Mouse (Mus musculus) c-Kit-positive CD71-negative TER-119-negative erythroid progenitor cells, embryonic 14.5 days (primary cell): ENCODE measurements at regions not wholly inside any gene's neighbourhood (a gene's known extent, or its start where the extent isn't known, plus 50 kb on each side); places are given as distances from the start of the nearest gene placed in this dataset.

ENCODE experiments used
- DNase-seq: peaks from one replicate; pipeline ENCODE4 v3.0.0-alpha.2; 2013; ENCODE audit warnings: low read depth

DNA sequence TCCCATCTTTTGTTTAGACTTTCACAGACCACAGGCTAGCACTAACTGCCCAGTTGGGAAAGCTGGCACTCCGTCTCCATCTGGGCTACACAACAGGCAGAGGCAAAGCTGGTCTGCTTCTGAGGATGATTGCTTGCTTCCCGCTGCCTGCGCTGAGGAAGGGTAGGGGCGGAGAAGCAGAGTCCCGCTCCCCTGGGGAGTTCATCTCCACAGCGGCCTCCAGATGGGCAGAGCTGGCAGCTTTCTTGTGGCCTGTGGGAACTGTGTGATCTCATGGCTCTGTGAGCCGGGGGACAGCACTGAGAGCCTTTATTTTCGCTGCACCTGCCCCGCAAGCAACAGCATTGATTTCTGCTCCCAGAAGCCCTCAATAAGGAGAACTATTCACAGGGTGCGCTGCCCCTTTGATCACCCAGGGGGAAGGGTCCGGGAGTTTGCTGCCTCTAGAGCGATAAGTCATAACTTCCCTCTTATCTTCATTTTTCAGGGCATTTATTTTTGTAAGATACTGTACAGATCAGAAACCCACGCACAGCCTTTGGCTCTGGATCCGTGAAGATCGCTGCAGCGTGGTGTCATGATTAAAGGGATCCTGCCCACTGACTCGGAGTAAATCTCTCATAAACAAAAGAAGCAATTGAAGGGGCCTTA is 155.7 kb downstream of the Gm9376 start:
- DNase-seq: no peak

DNA sequence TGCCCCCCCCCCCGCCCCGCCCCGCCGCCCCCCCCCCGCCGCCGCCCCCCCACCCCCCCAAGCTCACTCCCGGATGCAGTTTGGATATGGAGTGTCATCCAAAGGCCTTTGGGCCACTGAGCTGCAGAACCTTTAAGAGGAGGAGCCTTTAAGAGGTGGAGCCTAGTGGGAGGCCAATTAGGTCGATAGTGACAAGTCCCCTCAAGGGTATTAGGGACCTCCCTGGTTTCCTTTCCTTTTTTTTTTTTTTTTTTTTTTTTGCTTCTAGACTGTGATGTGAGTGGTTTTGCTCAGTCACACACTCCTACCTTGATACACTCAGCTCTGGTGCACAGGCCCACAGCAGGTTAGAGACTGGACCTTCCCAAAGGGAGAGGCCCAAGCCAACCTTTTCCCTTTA is 156.5 kb downstream of the Gm9376 start:
- no peak for DNase-seq

DNA sequence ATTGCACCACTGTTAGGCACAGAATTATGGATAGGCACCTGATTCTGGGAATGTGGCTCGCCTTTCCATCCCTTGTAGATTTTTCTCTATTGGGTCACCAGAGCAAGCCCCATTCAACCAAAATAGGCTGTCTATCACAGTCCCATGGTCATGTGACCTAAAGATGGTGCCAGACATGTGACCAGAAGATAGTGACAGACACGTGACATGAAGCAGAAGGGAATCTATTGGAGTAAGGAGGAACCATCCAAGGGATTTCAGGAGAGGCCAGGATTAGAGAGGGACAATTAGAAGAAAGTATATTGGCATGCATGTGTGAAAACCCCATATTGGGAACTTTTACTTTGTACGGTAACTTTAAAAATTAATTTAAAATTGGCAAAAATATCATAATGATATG is 159.8 kb downstream of the Gm9376 start:
- DNase-seq: no peak

DNA sequence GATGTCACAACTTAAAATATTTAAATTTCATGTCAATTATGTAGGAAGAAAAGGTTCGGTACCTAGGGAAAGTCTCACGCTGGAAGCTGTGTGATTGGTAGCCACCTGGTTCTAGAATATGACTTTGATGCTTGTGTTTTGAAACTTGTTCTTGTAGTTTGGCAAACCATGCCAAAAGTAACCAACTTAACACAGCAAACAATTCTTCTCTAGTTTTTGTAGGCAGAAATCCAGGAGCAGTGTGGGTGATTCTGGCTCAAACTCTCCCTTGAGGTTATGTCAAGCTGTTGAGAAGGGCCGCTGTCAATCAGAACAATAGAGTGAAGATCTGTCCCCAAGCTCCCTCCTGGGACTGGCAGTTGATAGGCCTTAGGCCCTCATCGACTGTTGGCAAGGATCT is 163.5 kb downstream of the Gm9376 start:
- no peak for DNase-seq

DNA sequence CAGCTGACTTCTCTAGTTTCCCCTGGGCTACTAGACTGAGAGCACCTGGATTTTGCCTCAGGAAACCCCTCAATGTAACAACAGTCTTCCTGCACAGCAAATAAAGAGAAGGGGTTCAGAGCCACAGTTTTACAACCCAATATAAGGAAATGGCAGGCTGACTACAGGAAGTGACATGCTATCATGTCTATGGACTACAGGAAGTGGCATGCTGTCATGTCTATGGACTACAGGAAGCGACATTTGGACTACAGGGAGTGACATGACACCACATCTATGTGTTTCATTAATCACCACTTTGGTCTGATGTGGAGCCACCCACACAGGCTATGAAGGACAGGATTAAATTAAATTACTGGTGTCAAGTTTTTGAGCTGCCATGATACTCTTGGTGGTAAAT is 164.0 kb downstream of the Gm9376 start:
- DNase-seq: no peak

DNA sequence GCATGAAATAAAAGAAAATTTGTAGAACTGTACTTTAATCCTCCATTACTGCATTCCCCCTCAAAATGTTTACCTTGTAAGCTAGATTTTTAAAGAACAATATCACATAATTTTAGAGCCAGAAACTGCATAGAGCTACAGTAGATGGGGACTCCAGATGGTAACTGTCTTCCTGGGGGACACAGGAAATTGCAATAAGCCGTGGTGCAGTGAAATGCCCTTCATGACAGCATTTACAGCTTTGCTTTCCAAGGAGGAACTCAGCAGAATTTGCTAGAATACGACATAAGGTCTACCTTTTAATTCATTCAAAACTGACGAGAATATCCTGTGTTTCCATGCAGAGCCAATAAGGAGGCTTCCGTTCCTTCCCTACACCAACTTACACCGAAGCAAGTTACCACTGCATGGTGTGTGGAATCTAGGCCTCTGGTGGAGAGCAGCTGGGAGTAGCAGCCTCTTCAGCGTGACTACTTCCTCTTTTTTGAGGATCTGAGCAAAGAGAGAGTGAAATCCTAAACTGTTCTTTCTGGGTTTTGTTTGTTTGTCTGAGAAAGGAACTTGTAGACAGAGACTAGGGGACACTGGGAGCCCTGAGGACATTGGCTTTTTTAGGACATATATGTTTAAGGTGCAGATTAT is 164.6 kb downstream of the Gm9376 start:
- no peak for DNase-seq
